Mouse (Mus musculus): ENCODE results near the gene Cnn3. TPM values are rescaled to one million over a fixed set of nuclear protein-coding genes. Genes with fewer than 3 reads are reported as not detected.
A peak's percentile ranks its signal among the peaks of the same experiment; 100 is the strongest.

Gene Cnn3
- polyA plus RNA-seq, 1 experiment from 2014 or later: 448 TPM

DNA sequence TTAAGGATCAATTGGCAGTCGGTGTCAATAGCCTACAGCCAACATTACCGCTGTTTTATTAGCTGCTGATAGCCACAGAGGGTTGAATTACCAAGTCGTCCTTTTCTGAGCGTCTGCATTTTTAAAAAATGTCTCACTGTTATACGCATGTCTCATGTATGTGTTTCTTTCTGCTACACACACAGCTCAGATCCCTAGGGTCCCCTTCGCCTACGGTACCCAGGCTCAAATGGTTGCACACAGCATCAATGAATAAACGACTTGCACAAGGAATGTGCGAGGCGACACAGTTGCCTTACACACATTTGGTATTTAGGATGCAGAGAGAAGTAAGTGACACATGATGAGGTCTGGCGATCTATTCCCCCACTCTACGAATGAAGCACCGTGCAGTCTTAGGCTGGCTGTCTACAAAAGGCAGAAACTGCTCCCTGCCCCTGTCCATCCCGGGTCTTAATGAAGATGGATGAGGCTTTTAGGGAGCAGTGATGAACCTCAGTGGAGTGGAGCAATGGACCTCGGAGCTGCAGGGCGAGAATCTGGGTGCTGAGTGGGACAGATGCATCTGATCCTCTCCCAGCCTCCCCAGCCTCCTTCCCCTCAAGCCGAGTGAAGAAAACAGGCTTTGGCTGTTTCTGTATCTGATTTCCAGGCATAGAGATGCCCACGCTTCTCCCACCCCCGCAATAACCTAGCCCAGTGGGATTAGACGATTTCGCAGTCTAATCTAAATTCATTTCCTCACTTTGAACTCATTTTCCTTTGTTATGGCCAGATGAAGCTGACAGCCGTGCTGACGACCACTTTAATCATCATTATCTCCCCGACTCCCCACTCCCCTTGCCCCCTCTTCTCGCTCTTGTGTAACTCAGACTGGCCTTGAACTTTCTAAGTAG lies 57.2 kb downstream of the Cnn3 start:
- no peak for DNase-seq (ENCODE audit: low spot score)

GRCm38 (mm10) chr3:121485201-121485600 lies 58.9 kb downstream of the Cnn3 start:
- DNase-seq (ENCODE audit: low spot score): no peak

- DNase-seq (ENCODE audit: low spot score): no peak
These were observed 63.3 kb downstream of the Cnn3 start for GRCm38 (mm10) chr3:121489462-121490118.

- no peak for DNase-seq (ENCODE audit: low spot score)
These were observed 64.6 kb downstream of the Cnn3 start for GRCm38 (mm10) chr3:121490941-121491340.

- DNase-seq (ENCODE audit: low spot score): no peak
These were observed 65.7 kb downstream of the Cnn3 start for GRCm38 (mm10) chr3:121492026-121492425.

GRCm38 (mm10) chr3:121493997-121494421 lies 67.7 kb downstream of the Cnn3 start:
- DNase-seq (ENCODE audit: low spot score): no peak

GRCm38 (mm10) chr3:121500225-121500624 lies 73.9 kb downstream of the Cnn3 start:
- DNase-seq (ENCODE audit: low spot score): peak; percentile 77

DNA sequence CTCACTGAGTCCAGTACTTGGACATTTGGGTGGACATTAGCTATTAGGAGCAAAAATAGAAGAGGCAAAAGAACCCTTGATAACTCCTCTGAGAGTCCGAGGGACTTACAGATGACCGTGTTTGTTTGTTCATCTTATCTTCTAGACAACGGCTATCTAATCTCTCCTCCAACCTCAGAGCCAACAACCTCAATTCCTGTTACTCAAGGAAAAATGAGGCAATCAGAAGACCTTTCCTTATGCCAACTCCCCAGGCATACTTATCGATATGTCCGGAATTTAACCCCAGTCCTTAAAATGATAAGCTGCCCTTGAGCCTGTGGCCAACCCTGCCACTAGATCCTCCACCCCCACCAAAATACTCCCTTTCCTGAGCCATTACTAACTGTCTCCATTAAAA lies 74.4 kb downstream of the Cnn3 start:
- no peak for DNase-seq (ENCODE audit: low spot score)

DNA sequence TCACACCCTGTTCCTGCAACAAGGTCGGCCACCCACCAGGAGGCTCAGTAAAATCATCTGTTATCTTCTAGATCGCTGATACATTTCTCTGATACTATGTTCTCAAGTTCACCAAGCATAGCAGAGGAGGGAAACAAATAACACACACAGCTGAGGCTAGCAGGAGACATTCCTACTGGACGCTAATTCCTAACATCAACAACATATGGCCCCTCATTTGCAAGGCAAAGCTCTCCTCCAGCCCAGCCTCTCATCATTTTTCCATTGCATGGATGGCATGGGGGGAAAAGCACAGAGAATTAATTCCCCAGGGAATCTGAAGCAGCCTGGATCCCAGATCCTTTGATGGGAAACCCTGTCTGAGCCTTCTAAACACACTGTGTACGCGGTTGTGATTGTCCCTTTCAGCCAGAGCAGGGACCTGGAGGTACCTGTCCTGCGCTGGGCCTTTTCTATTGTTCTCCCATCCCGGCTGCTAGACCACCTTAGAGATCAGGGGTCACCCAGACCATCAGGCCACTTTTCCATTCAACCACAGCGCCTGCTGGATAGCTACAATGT lies 78.7 kb downstream of the Cnn3 start:
- no peak for DNase-seq (ENCODE audit: low spot score)

DNA sequence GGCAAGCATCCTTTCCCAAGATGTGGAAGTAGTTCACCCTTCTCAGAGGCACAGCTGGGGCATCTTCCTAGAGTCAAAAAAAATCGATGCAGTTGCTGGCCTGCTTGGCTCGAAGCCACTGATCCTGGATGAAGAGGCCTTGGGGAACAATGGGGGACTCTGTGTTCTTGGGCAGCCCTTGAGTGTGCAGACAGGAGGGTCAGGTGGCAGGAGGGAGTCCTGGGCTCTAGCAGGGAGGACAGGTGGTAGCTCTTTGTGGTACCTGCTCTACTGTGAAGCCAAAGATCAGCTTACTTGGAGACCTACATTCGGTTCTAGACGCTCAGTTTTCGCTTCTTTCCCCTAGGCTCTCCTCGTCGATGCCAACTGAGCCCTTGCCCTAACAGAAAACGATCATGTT lies 79.9 kb downstream of the Cnn3 start:
- no peak for DNase-seq (ENCODE audit: low spot score)

GRCm38 (mm10) chr3:121506756-121507155 lies 80.5 kb downstream of the Cnn3 start:
- DNase-seq (ENCODE audit: low spot score): no peak

DNA sequence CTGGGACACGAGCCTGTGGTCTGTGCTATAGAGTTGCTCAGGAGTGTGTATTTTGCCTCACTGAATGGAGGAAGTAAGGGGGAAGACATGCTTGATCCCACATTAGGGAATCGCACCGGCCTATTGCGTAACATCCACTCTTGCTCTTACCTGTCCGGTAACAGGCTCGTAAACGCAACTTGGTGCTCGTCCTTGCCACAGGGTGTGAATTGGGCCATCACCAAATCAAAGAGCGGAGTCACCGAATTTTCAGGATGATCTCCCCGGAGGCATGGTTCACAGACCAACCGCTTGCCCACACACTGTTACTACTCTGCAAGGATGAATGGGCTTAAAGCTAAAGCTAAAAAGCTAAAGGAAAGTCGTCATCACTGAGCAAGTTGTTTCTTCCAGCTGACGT lies 81.4 kb downstream of the Cnn3 start:
- DNase-seq (ENCODE audit: low spot score): no peak

Other genes with a start within 250 kb of the Cnn3 start
- 0.24 and 0.35 TPM in 2 replicates for gene Tmem56, start 143.4 kb upstream of the Cnn3 start, polyA plus RNA-seq (2015; fragmentation: Nextera tagmentation; extraction: Ambion mirVana)
- 24.3 and 28.1 TPM in 2 replicates for gene Alg14, start 134.7 kb upstream of the Cnn3 start, polyA plus RNA-seq (2015; fragmentation: Nextera tagmentation; extraction: Ambion mirVana)
- gene Slc44a3, start 105.9 kb downstream of the Cnn3 start, polyA plus RNA-seq (2015; fragmentation: Nextera tagmentation; extraction: Ambion mirVana): 0.68 and 1.2 TPM in 2 replicates
- gene 4930432M17Rik, start 244.3 kb downstream of the Cnn3 start, polyA plus RNA-seq (2015; fragmentation: Nextera tagmentation; extraction: Ambion mirVana): not detected in 2 replicates

Measured in thymus, postnatal 0 days (tissue).